Mouse (Mus musculus) embryonic facial prominence, embryonic 10.5 days (tissue): ENCODE data around the gene Ttc16. TPM values are rescaled to one million over a fixed set of nuclear protein-coding genes. Genes with fewer than 3 reads are reported as not detected.

Experiments
- DNase-seq: peaks from one replicate; pipeline ENCODE4 v3.0.0-alpha.2; 2017; ENCODE audit warnings: low spot score
- H3K27ac ChIP-seq: fragments of 300-500 bp; sonication (generic); replicated peaks from 2 replicates; pipeline ENCODE4 v1.5.1; 2016; ENCODE audit warnings: mild to moderate bottlenecking
- H3K27me3 ChIP-seq: fragments of 300-500 bp; sonication (generic); replicated peaks from 2 replicates; pipeline ENCODE4 v1.6.1; 2016; ENCODE audit warnings: low read depth, mild to moderate bottlenecking; ENCODE audit not compliant: poor library complexity, severe bottlenecking
- H3K36me3 ChIP-seq: fragments of 300-500 bp; sonication (generic); replicated peaks from 2 replicates; pipeline ENCODE4 v1.6.1; 2016; ENCODE audit warnings: mild to moderate bottlenecking, moderate library complexity
- H3K4me1 ChIP-seq: fragments of 300-500 bp; sonication (generic); 2 replicates; pipeline ENCODE4 v1.6.1; 2016
- H3K4me3 ChIP-seq: fragments of 300-500 bp; sonication (generic); 2 replicates; pipeline ENCODE4 v1.5.1; 2016; ENCODE audit warnings: mild to moderate bottlenecking, moderate library complexity
- H3K9me3 ChIP-seq: fragments of 300-500 bp; sonication (generic); 2 replicates; pipeline ENCODE4 v1.6.1; 2016; ENCODE audit warnings: mild to moderate bottlenecking
- WGBS: fragments of 180-500 bp; shearing (Covaris S2); methylation state at CpG from one replicate; pipeline ENCODE4 v1.1.7; 2016; 5-methylcytosine and 5-hydroxymethylcytosine counted together
- polyA plus RNA-seq: library from polyadenylated mRNA; unstranded; fragments of >200 nt; fragmentation: Nextera tagmentation; extraction: Ambion mirVana; gene quantifications from 2 replicates; pipeline ENCODE4 v1.2.1, GENCODE M21; 2016

Ttc16 gene
- polyA plus RNA-seq: 0.31 and 0.34 TPM in 2 replicates

DNA sequence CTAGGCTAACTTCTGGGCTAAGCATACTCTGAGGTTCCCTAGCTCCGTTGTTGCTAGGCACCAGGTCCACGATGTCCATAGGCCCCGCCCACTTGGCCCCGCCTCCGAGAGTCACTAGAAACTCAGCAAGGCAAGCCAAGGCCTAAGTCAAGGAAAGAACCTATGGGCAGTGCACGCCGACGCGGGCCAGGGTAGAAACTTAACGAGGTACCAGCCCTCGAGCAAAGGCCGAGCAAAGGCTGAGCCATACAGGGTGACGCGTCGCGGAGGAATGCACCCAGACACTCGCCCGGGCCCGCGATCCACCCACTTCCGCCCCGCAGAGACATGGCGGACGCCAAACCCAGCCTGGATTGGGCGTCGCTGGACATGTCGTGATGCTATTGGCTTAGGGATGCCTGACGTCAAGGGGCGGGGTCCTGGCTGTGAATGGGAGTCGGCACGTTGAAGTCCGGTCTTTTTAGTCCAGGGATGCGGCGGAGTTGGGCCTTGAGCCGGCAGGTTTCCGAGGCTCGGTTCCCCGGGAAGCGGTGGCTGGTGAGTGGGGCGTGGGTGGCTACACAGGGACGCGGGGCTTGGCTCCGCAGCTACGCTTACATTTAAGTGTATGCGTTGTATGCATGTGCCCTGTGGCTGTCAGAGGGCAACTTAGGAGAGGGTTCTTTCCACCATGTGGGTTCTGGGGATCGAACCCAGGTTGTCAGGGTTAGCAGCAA, at the start of gene Ttc16, which contains the start of gene Ptrh1:
Gene Ttc16 (minus strand): TSS at position 275 of the 716 bp plus-strand sequence.
Gene Ptrh1 (plus strand): TSS at position 428 of the 716 bp plus-strand sequence.
- H3K4me1 ChIP-seq: peaks cover 51% of the 10 kb centered on the region
- under 1% methylated on average over 46 of the region's 46 CpGs for WGBS
- H3K36me3 ChIP-seq: no peaks in the 10 kb centered on the region
- peak; percentile 98 for DNase-seq
- peak within 1 kb of the TSS; percentile 84 for H3K27ac ChIP-seq
- no peaks in the 10 kb centered on the region for H3K9me3 ChIP-seq
- peaks cover 26% of the 10 kb centered on the region for H3K27me3 ChIP-seq
- peak within 1 kb of the TSS; percentile 77 for H3K4me3 ChIP-seq

GRCm38 (mm10) chr2:32824778-32825177, 49.3 kb upstream of the Ttc16 start:
- Histone ChIP-seq H3K36me3 (0 out of 2 replicates have a peak, but pooled peaks cover 4% of the 10 kb centered on the region), H3K27ac (0 out of 2 replicates have a peak overlapping the region, but pooled peaks have one; percentile 21), H3K4me3 (no peak overlapping the region), H3K4me1 (peaks cover 29% of the 10 kb centered on the region), H3K9me3 (no peaks in the 10 kb centered on the region), H3K27me3 (no peaks in the 10 kb centered on the region)
- 81% methylated on average over 1 of the region's 1 CpGs for WGBS
- DNase-seq: no peak

DNA sequence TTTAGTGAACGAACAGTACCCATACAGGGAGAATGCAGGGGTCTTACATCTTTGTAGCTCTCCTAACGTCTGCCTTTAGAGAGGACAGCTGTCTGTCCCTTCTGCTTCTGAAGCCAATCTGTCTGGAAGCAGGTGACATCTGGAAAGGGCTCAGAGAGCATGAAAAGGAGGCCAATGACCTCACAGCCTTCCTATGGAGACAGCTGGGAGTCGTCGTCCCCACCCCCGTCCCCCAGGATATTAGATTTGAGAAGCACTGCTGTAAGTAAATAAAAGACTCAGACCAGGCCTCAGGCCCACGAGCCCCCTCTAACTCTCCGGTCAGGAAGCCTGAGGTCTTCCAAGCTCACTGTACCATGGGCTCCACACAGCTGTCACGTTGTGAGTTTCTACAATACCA, 48.7 kb upstream of the Ttc16 start:
- Histone ChIP-seq H3K4me1 (peaks cover 29% of the 10 kb centered on the region), H3K4me3 (no peak overlapping the region), H3K9me3 (no peaks in the 10 kb centered on the region), H3K36me3 (0 out of 2 replicates have a peak, but pooled peaks cover 4% of the 10 kb centered on the region), H3K27me3 (no peaks in the 10 kb centered on the region), H3K27ac (0 out of 2 replicates have a peak overlapping the region, but pooled peaks have one; percentile 21)
- peak; percentile 26 for DNase-seq
- WGBS: 42% methylated on average over 8 of the region's 8 CpGs

DNA sequence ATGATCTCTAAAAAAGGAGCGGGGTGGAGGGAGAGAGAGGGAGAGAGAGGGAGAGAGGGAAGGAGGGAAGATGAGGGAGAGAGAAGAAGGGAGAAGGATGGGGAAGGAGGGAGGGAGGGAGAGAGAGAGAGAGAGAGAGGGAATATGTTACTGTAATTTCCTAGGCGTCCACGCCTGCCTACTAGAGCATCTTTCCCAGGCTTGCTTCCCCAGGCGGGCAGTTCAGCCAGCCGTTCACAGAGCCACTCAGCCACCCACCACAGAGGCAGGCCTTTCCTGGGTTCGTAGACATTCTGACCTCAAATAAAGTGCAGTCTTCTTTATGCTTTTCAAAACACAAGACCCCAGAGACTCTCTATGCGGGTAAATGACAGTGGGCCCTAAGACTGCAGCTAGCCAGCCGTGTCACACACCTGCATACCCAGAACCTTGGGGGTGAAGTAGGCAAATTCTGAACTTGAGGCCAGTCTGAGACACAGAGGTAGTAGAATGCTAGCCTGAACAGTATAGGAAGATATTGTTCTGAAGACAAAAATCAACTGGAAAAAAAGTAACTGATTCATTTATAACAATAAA, 48.2 kb upstream of the Ttc16 start:
- 68% methylated on average over 8 of the region's 8 CpGs for WGBS
- peaks cover 25% of the 10 kb centered on the region for H3K4me1 ChIP-seq
- 0 out of 2 replicates have a peak, but pooled peaks cover 4% of the 10 kb centered on the region for H3K36me3 ChIP-seq
- H3K9me3 ChIP-seq: no peaks in the 10 kb centered on the region
- no peaks in the 10 kb centered on the region for H3K27me3 ChIP-seq
- no peak overlapping the region for H3K4me3 ChIP-seq
- peak overlapping the region; percentile 57 for H3K27ac ChIP-seq
- no peak for DNase-seq

GRCm38 (mm10) chr2:32823153-32823552, 47.7 kb upstream of the Ttc16 start:
- Histone ChIP-seq H3K9me3 (no peaks in the 10 kb centered on the region), H3K27ac (peak overlapping the region; percentile 57), H3K4me1 (peaks cover 25% of the 10 kb centered on the region), H3K36me3 (peaks cover 5% of the 10 kb centered on the region; the same call in 1 of the 2 replicates), H3K4me3 (0 out of 2 replicates have a peak overlapping the region, but pooled peaks have one; percentile 18), H3K27me3 (no peaks in the 10 kb centered on the region)
- 50% methylated on average over 11 of the region's 11 CpGs for WGBS
- DNase-seq: peak; percentile 22

DNA sequence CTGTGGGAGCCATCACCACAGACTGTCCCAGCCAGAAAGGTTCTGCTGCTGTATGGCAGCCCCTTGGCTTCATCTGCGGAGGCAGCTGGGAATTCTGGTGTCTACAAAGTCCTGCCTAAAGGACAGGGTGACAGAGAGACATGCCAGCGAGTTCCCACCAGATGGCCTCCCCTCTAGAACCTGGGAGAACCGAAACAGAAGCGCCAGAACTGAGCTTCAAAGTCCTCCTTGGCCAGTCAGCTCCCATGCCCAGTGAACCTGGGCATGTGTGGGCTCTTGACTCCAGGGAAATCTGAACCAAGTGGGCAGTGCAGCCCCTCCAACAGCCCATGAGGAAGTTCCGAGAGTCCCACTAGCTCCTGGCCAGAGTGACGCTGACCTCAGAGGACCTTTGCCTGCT, 47.2 kb upstream of the Ttc16 start:
- peaks cover 10% of the 10 kb centered on the region for H3K36me3 ChIP-seq
- H3K4me3 ChIP-seq: no peak overlapping the region
- 84% methylated on average over 6 of the region's 6 CpGs for WGBS
- H3K9me3 ChIP-seq: no peaks in the 10 kb centered on the region
- H3K27ac ChIP-seq: peak overlapping the region; percentile 57
- H3K27me3 ChIP-seq: no peaks in the 10 kb centered on the region
- DNase-seq: no peak
- peaks cover 25% of the 10 kb centered on the region for H3K4me1 ChIP-seq

DNA sequence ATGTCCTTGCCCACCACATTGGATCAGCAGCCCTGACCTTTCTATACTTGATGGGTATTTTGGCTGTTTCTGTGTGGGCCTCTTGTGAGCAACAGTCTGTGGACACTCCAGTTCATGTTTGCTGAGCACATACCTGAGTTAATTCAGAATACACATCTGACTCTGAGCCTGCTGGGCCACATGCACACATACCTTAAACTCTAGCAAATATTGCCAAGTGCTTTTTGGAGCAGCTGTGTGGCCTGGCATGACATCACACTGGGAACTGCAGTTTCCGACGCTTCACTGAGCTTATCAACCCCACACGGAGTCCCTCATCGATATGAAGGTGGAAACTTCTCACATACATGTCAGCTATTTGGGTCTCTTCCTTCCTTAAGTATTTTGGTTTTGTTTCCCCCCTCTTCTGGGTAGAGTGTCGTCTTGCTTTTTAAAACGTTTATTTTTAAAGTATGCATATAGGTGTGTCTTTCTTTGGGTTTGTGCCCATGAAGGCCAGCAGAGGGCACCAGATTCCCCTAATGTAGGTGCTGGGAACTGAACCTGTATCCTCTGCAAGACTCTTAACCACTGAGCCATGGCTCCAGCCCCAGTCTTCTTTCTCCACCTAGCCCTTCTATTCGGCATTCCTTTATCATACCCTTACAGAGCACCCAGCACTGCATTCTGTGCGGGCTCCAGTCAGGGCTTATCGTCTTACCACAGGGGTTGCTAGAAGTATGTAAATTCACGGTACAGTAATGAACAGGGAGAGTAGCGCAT, 45.8 kb upstream of the Ttc16 start:
- Histone ChIP-seq H3K9me3 (no peaks in the 10 kb centered on the region), H3K27me3 (no peaks in the 10 kb centered on the region), H3K4me1 (peaks cover 25% of the 10 kb centered on the region), H3K27ac (no peak overlapping the region), H3K4me3 (no peak overlapping the region), H3K36me3 (peaks cover 8% of the 10 kb centered on the region)
- 71% methylated on average over 11 of the region's 11 CpGs for WGBS
- peak; percentile 48 for DNase-seq

DNA sequence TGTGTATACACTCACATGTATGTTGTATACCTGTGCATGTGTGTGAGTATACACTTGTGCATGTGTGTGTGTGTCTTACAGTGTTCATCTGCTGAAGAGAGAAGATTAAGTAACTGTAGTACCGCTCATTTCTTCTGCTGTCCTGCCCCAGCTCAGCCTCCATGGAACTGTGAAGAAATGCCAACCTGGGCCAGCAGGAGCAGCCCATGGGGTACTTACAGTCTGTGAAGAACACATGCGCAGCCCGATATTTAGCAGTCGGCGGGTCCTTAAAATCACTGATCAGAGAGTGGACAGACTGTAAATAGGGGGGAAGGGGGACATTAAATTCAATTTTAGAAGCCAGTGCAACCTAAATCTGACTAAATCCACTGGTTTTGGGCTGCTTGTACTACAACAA, 42.8 kb upstream of the Ttc16 start:
- H3K27ac ChIP-seq: no peak overlapping the region
- no peak for DNase-seq
- 95% methylated on average over 5 of the region's 5 CpGs for WGBS
- peaks cover 17% of the 10 kb centered on the region for H3K36me3 ChIP-seq
- no peaks in the 10 kb centered on the region for H3K9me3 ChIP-seq
- H3K27me3 ChIP-seq: no peaks in the 10 kb centered on the region
- peaks cover 10% of the 10 kb centered on the region for H3K4me1 ChIP-seq
- H3K4me3 ChIP-seq: no peak overlapping the region

DNA sequence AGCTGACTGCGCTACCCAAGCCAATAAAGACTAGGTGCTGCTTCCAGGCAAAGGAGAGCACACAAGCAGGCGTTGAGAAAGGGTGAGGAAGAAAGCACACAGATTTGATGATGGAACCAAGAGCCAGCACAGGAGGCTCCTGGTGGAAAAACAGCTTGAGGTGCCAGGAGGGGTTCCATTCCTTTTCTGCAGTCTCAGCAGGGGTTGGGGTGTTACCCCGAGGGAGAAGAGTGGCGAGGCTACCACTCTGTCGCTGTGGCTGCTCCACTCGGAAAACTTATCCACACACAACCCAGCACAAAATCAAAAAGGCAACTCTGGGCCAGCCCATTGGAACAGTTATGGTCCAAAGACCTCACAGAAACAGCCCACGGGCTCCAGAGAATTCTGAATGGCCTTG, 42.2 kb upstream of the Ttc16 start:
- Histone ChIP-seq H3K36me3 (peaks cover 23% of the 10 kb centered on the region), H3K27ac (no peak overlapping the region), H3K9me3 (no peaks in the 10 kb centered on the region), H3K4me1 (peaks cover 4% of the 10 kb centered on the region), H3K4me3 (no peak overlapping the region), H3K27me3 (no peaks in the 10 kb centered on the region)
- no peak for DNase-seq
- 72% methylated on average over 7 of the region's 7 CpGs for WGBS

GRCm38 (mm10) chr2:32816946-32817581, 41.6 kb upstream of the Ttc16 start:
- Histone ChIP-seq H3K4me3 (no peak overlapping the region), H3K4me1 (no peaks in the 10 kb centered on the region; the same call in 1 of the 2 replicates), H3K27me3 (no peaks in the 10 kb centered on the region), H3K27ac (no peak overlapping the region), H3K36me3 (peaks cover 24% of the 10 kb centered on the region), H3K9me3 (no peaks in the 10 kb centered on the region)
- WGBS: 76% methylated on average over 17 of the region's 17 CpGs
- no peak for DNase-seq

GRCm38 (mm10) chr2:32816497-32816896, 41.1 kb upstream of the Ttc16 start:
- peaks cover 30% of the 10 kb centered on the region for H3K36me3 ChIP-seq
- H3K4me1 ChIP-seq: peaks cover 5% of the 10 kb centered on the region; the same call in 1 of the 2 replicates
- H3K4me3 ChIP-seq: no peak overlapping the region
- H3K9me3 ChIP-seq: no peaks in the 10 kb centered on the region
- DNase-seq: no peak
- H3K27me3 ChIP-seq: no peaks in the 10 kb centered on the region
- no peak overlapping the region for H3K27ac ChIP-seq
- 95% methylated on average over 2 of the region's 2 CpGs for WGBS

DNA sequence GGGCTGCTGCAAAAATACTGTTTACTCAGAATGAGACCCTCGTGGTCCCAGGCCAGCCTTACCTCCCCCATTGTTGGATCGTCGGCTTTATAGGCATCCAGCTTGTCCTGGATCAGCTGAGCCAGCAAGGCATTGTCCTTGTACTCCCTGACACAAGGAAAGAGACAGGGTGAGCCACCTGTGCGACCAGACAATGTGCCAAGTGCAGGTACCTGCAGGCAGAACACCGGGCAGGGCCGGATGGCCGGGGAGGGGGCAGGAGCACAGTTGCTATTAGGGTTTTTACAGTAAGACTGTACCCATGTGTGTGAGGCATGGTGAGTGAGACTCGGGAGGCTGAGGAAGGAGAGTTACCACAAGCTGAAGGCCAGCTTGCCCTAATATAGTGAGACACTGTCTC, 36.5 kb upstream of the Ttc16 start:
- no peak overlapping the region for H3K4me3 ChIP-seq
- H3K36me3 ChIP-seq: peaks cover 52% of the 10 kb centered on the region
- H3K27me3 ChIP-seq: no peaks in the 10 kb centered on the region
- peak overlapping the region; percentile 40; the same call in 1 of the 2 replicates for H3K27ac ChIP-seq
- DNase-seq: no peak
- H3K4me1 ChIP-seq: peaks cover 12% of the 10 kb centered on the region
- no peaks in the 10 kb centered on the region for H3K9me3 ChIP-seq
- WGBS: 87% methylated on average over 8 of the region's 8 CpGs
